Mouse (Mus musculus) cerebellum, adult (tissue): ENCODE measurements around the gene Cdk5rap2.

ENCODE experiments used
- ATAC-seq: cut with Nextera tagmentation; 2 replicates; pipeline ENCODE4 v1.9.2; 2017; ENCODE audit warnings: mild to moderate bottlenecking, moderate library complexity, mixed read lengths; ENCODE audit not compliant: insufficient number of reproducible peaks, low FRiP score, low TSS enrichment

Gene Cdk5rap2

GRCm38 (mm10) chr4:70409994-70410721 is at the start of gene Cdk5rap2:
Gene Cdk5rap2 (minus strand): TSS chr4:70410443.
- ATAC-seq = peak; percentile 97

DNA sequence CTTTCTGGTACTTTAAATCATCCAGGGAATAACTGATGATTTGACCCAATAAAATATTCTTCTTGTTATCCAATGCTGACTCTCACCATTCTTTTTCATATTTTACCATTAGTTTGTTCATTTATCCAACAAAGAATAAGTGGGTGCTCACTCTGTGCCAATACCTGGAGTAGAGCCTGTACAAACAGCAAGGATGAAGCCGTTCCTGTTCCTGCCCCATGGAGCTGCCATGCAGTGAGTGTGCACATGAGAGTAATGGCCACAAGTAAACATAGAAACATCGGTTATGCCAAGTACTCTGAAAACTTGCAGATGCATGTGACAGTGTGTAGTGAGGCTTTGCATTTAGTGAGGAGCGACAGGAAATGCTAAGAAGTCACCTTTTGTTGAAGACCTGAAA is 41.9 kb upstream of the Cdk5rap2 start:
- ATAC-seq = no peak

DNA sequence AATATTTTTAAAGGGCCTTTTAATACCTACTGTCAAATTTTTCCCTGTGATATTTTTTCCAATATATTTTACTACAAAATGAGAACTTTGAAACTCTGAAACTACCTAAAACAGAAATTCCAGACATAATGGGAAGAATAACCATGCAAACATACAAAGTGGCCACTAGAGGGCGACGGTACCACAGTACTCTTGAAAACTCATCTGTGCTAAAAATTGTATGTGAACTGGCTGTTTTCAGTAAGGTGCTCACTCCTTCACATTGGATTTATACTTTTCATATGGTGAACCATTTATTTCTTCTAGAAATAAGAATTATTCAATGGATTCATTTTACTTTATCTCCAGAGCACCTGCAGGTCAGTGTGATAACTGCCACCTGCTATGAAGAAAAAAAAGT is 41.5 kb upstream of the Cdk5rap2 start:
- peak; percentile 79; the same call in 1 of the 2 replicates for ATAC-seq

DNA sequence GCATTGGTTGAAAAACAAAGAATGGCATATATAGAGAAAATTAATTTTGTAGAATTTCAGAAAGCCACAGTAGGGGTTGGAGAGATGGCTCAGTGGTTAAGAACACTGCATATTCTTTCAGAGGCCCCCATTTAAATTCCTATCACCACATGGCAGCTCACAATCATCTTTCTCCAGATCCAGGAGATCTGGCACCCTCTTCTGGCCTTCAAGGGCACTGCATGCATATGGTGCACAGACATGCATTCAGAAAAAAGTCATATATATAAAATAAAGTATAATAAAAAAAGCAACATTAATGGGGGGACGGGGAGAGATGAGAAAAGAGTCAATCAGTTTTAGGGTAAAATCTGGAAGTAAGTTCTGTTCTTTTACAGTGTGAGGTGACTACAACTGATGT is 39.4 kb upstream of the Cdk5rap2 start:
- ATAC-seq = no peak

- ATAC-seq = no peak
These were observed 36.5 kb upstream of the Cdk5rap2 start for GRCm38 (mm10) chr4:70446774-70447173.

GRCm38 (mm10) chr4:70420202-70420601 is 10.0 kb upstream of the Cdk5rap2 start:
- no peak for ATAC-seq

DNA sequence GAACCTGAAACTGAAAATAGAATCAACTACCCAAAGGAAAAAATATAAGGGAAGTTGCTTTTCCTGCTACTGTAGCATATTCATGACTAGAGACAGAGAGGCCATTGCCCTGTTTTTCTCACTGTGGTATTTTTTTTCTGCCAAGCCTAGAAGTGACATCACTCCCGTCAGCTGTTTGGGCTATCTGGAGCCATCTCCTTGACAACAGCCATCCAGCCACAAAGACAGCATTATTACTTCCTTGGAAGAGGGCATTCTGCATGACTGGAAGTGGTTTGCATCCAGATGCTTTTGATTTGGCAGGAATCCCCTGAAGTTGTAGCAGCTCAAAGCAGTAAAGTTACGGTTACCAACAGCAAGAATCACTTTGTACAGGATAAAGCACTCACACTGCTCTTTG is 1.9 kb upstream of the Cdk5rap2 start:
- ATAC-seq = no peak

DNA sequence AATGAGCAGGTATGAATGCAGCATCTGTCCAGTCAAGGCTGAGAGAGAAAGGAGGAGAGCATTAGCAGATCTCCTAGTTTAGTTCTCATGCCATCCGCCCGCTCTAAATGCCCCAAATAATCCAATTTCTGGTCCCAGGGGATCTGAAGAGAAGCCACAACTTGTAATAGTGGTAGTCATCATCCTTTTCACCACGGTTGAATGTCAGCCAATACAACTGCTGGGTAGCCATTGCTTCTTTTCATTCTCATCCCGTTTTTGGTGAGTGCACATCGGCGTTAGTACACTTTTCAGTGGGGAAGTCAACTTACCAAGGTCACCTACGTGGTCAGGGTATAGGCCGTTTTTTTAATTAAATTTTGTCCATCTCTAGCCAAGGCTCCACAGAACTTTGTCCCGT is 787 bp downstream of the Cdk5rap2 start:
- no peak for ATAC-seq

DNA sequence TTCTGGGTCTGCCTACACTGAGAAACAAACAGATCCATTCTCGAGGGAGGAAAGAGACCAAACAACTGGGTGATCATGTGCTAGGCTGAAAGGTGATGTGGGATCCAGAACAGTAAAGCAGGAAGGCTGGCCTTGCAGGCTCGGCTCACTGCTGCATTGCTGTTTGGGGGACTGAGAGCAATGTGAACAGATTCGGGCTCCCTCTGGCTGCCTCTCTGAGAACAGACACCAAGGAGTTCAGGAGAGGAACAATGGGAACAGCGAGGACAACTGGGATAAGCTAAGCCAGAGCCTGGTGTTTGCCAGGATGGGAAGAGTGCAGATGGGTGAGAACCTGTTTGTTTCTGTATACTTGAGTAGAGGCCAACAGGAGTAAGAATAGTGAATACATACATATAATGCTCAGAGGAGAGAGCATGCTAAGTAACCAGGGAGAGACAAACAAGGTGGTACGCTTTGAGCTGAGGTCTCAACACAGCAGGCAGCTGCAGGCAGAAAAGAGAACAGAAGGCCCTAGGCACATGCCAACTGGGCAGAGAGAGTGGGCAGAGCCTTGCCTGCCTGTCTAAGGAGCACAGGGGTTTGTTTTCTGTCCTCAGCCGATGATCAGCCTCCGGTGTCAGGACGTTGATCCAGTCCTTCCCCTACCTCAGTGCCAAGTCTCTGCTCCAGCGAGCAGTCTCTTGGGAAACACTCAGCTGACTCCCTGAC is 8.0 kb downstream of the Cdk5rap2 start:
- ATAC-seq = peak; percentile 97

DNA sequence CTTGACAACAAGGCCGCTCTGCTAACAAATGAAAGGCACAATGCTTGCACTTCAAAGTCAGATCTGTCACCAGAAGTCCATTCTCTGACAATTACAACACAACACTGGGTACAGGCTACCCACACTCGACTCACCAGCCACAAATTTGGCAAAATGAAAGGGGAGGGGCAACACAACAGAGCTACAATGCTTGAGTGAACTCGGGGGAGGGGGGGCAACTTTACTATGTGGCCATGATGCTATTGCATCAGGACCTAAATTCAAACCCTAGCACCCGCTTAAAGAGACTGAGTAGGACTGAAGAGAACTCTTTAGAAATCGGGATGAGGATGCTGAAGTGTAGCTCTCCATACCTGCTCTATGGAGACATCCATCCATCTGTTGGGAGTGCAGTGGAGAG is 10.8 kb downstream of the Cdk5rap2 start:
- no peak for ATAC-seq

GRCm38 (mm10) chr4:70399074-70399473 is 11.2 kb downstream of the Cdk5rap2 start:
- no peak for ATAC-seq

DNA sequence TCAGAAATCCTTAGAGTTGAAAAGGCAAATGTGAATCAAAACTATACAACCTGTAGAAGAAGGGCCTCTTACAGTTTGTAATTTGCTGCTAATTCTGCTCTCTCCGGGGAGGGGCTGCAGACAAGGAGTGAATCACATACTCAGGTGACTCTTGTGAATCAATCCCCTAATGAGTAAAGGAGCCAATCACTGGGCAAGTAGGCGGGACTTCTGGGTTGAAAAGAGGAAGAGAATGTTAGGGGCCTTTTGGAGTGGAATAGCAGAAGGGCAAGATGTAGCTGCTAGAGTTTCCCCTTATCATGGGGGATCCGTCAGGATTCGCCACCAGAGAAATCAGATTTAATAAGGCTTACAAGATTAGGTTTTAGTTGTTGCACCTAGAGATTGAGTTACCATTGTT is 12.2 kb downstream of the Cdk5rap2 start:
- ATAC-seq = no peak

DNA sequence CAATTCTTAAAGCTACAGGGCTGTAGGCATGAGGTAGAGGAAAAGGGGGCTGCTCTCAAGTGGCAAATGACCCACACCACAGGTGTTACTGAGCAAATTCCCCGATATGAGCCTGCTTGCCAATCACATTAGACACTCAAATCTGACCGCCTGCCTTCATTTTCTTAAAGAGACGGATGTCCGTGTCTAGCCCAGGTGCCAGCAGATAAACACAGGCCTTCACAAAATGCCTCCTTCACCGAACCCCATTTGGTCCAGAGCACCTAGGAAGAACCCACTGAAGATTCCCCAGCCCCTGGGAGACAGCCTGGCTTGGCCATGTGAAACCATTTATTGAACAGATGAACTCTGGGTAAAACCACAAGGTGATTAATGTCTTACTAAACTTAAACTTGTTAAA is 13.5 kb downstream of the Cdk5rap2 start:
- no peak for ATAC-seq

- ATAC-seq = no peak
These were observed 15.5 kb downstream of the Cdk5rap2 start for GRCm38 (mm10) chr4:70394736-70395135.

DNA sequence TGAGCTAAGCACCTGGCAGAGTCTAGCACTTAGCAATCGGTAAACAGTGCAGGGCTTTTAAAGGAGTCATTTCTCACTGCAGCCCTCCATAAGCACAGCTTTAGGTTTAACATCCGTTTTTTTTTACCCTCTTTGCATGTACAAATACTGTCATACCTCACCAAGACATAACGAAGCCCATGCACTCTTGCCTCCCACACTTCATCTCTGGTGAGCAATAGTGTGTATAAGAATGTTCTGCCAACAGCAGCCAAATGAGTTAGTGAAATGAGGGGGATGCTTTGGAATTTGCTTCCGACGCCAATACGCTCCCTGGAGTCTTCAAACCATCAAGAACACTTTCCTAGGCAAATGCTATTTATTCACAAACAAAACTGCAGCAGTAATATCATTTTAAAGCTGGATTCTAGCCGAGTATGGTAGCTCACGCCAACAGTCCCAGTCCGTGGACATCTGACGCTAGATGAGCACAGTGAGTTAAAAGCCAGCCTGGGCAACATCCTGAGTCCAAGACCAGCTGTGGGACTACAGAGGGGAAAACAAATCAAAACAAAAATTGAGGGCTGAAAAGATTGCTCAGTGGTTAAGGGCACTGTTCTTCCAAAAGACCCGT is 18.4 kb downstream of the Cdk5rap2 start:
- no peak for ATAC-seq

- no peak for ATAC-seq
These were observed 19.2 kb downstream of the Cdk5rap2 start for GRCm38 (mm10) chr4:70391073-70391472.

DNA sequence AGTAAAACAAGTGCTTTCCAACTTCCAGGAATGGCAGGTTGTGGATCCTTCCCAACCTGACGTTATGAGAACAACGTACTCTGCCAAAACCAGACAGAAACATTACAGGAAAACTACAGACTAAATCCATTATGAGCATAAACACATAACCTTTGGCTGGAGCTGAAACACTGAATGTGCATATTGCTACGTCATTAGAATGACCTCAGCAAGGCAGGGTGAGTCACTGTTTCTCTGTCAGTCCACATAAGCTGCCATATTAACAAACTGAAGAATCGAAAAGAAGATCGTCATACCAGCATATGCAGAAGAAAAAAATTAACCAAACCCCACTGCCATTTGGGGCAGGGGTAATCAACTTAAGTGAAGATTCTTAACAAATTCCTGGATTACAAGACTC is 24.0 kb downstream of the Cdk5rap2 start:
- no peak for ATAC-seq

GRCm38 (mm10) chr4:70377359-70377758 is 32.9 kb downstream of the Cdk5rap2 start:
- ATAC-seq = no peak

DNA sequence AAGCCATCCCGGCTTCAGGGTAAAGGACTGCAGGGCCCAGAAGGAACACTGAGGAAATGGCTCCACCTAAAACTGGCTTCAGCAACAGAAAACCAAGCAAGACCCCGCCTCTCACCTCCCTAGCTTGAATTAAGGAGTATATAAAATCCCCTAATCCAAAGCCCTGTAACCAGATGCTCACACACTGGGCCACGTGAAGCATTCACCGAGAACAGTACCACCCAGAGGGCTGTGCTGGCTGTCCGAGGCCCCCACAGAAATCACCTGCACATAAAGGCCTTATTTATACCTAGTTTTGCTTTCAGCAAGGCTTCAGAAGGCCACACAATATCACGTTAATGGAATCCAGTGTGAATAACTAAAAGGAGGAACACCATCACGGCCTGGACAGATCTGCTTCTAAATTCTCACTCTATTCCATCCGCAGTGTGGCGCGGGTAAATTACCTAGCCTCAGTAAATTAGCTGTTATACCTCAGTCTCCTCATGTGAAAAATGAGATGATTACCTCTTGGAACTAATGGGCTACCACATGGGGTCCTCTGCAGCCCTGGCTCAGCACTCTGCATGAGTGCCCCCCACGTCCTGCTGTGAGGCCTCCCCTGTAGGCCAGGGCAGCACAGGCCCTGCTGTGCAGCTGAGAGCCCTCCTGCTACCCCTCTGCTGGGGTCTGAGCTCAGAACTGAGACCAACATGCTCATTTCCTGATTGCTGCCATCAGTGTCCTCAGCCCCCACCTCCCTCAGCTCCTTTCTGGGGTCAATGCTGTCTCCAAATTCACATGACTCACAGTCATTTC is 45.0 kb downstream of the Cdk5rap2 start:
- no peak for ATAC-seq

- no peak for ATAC-seq
These were observed 48.9 kb downstream of the Cdk5rap2 start for GRCm38 (mm10) chr4:70361366-70361765.
